Mouse (Mus musculus) embryonic facial prominence, embryonic 15.5 days (tissue): ENCODE measurements around the gene Arl15. TPM values are rescaled to one million over a fixed set of nuclear protein-coding genes. Genes with fewer than 3 reads are reported as not detected.

Source experiments
- ATAC-seq: fragments of 200-750 bp; cut with Nextera tagmentation; 2 replicates; pipeline ENCODE4 v1.8.0; 2017; ENCODE audit warnings: low read depth, moderate TSS enrichment; ENCODE audit not compliant: insufficient number of reproducible peaks, low FRiP score, low TSS enrichment
- H3K27ac ChIP-seq: fragments of 300-500 bp; sonication (generic); replicated peaks from 2 replicates; pipeline ENCODE4 v1.5.1; 2015; ENCODE audit warnings: mild to moderate bottlenecking, inconsistent platforms
- H3K27me3 ChIP-seq: fragments of 300-500 bp; sonication (generic); 2 replicates; pipeline ENCODE4 v1.6.1; 2015; ENCODE audit warnings: inconsistent platforms
- H3K36me3 ChIP-seq: fragments of 300-500 bp; sonication (generic); 2 replicates; pipeline ENCODE4 v1.6.1; 2015; ENCODE audit warnings: mild to moderate bottlenecking, inconsistent platforms
- H3K4me1 ChIP-seq: fragments of 300-500 bp; sonication (generic); 2 replicates; pipeline ENCODE4 v1.6.1; 2015; ENCODE audit warnings: inconsistent platforms
- H3K4me2 ChIP-seq: fragments of 300-500 bp; sonication (generic); replicated peaks from 2 replicates; pipeline ENCODE4 v1.6.1; 2015; ENCODE audit warnings: mild to moderate bottlenecking, inconsistent platforms
- H3K4me3 ChIP-seq: fragments of 300-500 bp; sonication (generic); replicated peaks from 2 replicates; pipeline ENCODE4 v1.5.1; 2015; ENCODE audit warnings: mild to moderate bottlenecking, inconsistent platforms
- H3K9ac ChIP-seq: fragments of 300-500 bp; sonication (generic); 2 replicates; pipeline ENCODE4 v1.6.1; 2015; ENCODE audit warnings: inconsistent platforms
- H3K9me3 ChIP-seq: fragments of 300-500 bp; sonication (generic); replicated peaks from 2 replicates; pipeline ENCODE4 v1.6.1; 2016; ENCODE audit warnings: inconsistent platforms
- WGBS: fragments of 180-500 bp; shearing (Covaris S2); methylation state at CpG from one replicate; pipeline ENCODE4 v1.1.7; 2015; 5-methylcytosine and 5-hydroxymethylcytosine counted together
- polyA plus RNA-seq: library from polyadenylated mRNA; unstranded; fragments of >200 nt; fragmentation: Nextera tagmentation; extraction: Ambion mirVana; gene quantifications from 2 replicates; pipeline ENCODE4 v1.2.1, GENCODE M21; 2015

Arl15 gene
- polyA plus RNA-seq: 10.9 and 11.5 TPM in 2 replicates

GRCm38 (mm10) chr13:113794039-113794704 is at the start of gene Arl15:
Gene Arl15, plus strand, starts transcription at chr13:113794505.
- Histone ChIP-seq H3K9me3 (no peaks in the 10 kb centered on the region), H3K4me3 (peak within 1 kb of the TSS; percentile 83), H3K9ac (peak within 1 kb of the TSS; percentile 91), H3K4me2 (peak within 1 kb of the TSS; percentile 73), H3K4me1 (peaks cover 19% of the 10 kb centered on the region), H3K36me3 (no peaks in the 10 kb centered on the region), H3K27ac (peak within 1 kb of the TSS; percentile 93), H3K27me3 (no peaks in the 10 kb centered on the region)
- under 1% methylated on average over 46 of the region's 49 CpGs for WGBS
- peak; percentile 98 for ATAC-seq

GRCm38 (mm10) chr13:113745301-113745700 is 49.0 kb upstream of the Arl15 start:
- no peaks in the 10 kb centered on the region for H3K36me3 ChIP-seq
- H3K27me3 ChIP-seq: no peaks in the 10 kb centered on the region
- H3K9ac ChIP-seq: no peak overlapping the region
- H3K4me2 ChIP-seq: no peak overlapping the region
- no peak for ATAC-seq
- H3K9me3 ChIP-seq: no peaks in the 10 kb centered on the region
- H3K4me3 ChIP-seq: no peak overlapping the region
- 39% methylated on average over 2 of the region's 2 CpGs for WGBS
- no peaks in the 10 kb centered on the region for H3K4me1 ChIP-seq
- H3K27ac ChIP-seq: no peak overlapping the region

- no peaks in the 10 kb centered on the region for H3K9me3 ChIP-seq
- H3K4me2 ChIP-seq: no peak overlapping the region
- no peak for ATAC-seq
- H3K27ac ChIP-seq: no peak overlapping the region
- WGBS: 74% methylated on average over 5 of the region's 5 CpGs
- H3K4me1 ChIP-seq: no peaks in the 10 kb centered on the region
- H3K9ac ChIP-seq: no peak overlapping the region
- no peak overlapping the region for H3K4me3 ChIP-seq
- H3K36me3 ChIP-seq: no peaks in the 10 kb centered on the region
- H3K27me3 ChIP-seq: no peaks in the 10 kb centered on the region
Observed at GRCm38 (mm10) chr13:113750766-113751165, 43.5 kb upstream of the Arl15 start.

GRCm38 (mm10) chr13:113754731-113755689 is 39.3 kb upstream of the Arl15 start:
- Histone ChIP-seq H3K9ac (no peak overlapping the region), H3K4me2 (no peak overlapping the region), H3K4me1 (0 out of 2 replicates have a peak, but pooled peaks cover 7% of the 10 kb centered on the region), H3K27ac (no peak overlapping the region), H3K9me3 (no peaks in the 10 kb centered on the region), H3K4me3 (no peak overlapping the region), H3K27me3 (no peaks in the 10 kb centered on the region), H3K36me3 (no peaks in the 10 kb centered on the region)
- ATAC-seq: no peak
- WGBS: 64% methylated on average over 9 of the region's 9 CpGs

- no peak overlapping the region for H3K4me2 ChIP-seq
- WGBS: 47% methylated on average over 6 of the region's 6 CpGs
Observed at GRCm38 (mm10) chr13:113755779-113756178, 38.5 kb upstream of the Arl15 start.

GRCm38 (mm10) chr13:113761717-113762116 is 32.6 kb upstream of the Arl15 start:
- H3K4me3 ChIP-seq: no peak overlapping the region
- no peak overlapping the region for H3K9ac ChIP-seq
- H3K36me3 ChIP-seq: no peaks in the 10 kb centered on the region
- H3K27me3 ChIP-seq: no peaks in the 10 kb centered on the region
- WGBS: 92% methylated on average over 11 of the region's 11 CpGs
- H3K27ac ChIP-seq: no peak overlapping the region
- 0 out of 2 replicates have a peak, but pooled peaks cover 7% of the 10 kb centered on the region for H3K4me1 ChIP-seq
- no peaks in the 10 kb centered on the region for H3K9me3 ChIP-seq
- H3K4me2 ChIP-seq: no peak overlapping the region
- no peak for ATAC-seq

More at GRCm38 (mm10) chr13:113755779-113756178, 38.5 kb upstream of the Arl15 start:
- H3K9ac ChIP-seq: no peak overlapping the region
- H3K9me3 ChIP-seq: no peaks in the 10 kb centered on the region
- H3K27ac ChIP-seq: no peak overlapping the region
- H3K4me3 ChIP-seq: no peak overlapping the region
- no peak for ATAC-seq
- H3K36me3 ChIP-seq: no peaks in the 10 kb centered on the region
- H3K27me3 ChIP-seq: no peaks in the 10 kb centered on the region
- 0 out of 2 replicates have a peak, but pooled peaks cover 7% of the 10 kb centered on the region for H3K4me1 ChIP-seq

GRCm38 (mm10) chr13:113762766-113763516 is 31.4 kb upstream of the Arl15 start:
- H3K27me3 ChIP-seq: no peaks in the 10 kb centered on the region
- no peaks in the 10 kb centered on the region for H3K9me3 ChIP-seq
- no peak overlapping the region for H3K27ac ChIP-seq
- no peak overlapping the region for H3K4me3 ChIP-seq
- 85% methylated on average over 14 of the region's 14 CpGs for WGBS
- H3K9ac ChIP-seq: no peak overlapping the region
- ATAC-seq: no peak
- no peak overlapping the region for H3K4me2 ChIP-seq
- H3K36me3 ChIP-seq: no peaks in the 10 kb centered on the region
- 0 out of 2 replicates have a peak, but pooled peaks cover 7% of the 10 kb centered on the region for H3K4me1 ChIP-seq

- H3K4me1 ChIP-seq: no peaks in the 10 kb centered on the region
- no peaks in the 10 kb centered on the region for H3K36me3 ChIP-seq
- no peak overlapping the region for H3K4me2 ChIP-seq
- H3K9ac ChIP-seq: no peak overlapping the region
- no peak for ATAC-seq
- H3K4me3 ChIP-seq: no peak overlapping the region
- no peaks in the 10 kb centered on the region for H3K9me3 ChIP-seq
- no peak overlapping the region for H3K27ac ChIP-seq
- 34% methylated on average over 3 of the region's 3 CpGs for WGBS
- no peaks in the 10 kb centered on the region for H3K27me3 ChIP-seq
Observed at GRCm38 (mm10) chr13:113765411-113765810, 28.9 kb upstream of the Arl15 start.

- Histone ChIP-seq H3K27ac (no peak overlapping the region), H3K27me3 (no peaks in the 10 kb centered on the region), H3K4me3 (no peak overlapping the region), H3K4me1 (peaks cover 2% of the 10 kb centered on the region; the same call in 1 of the 2 replicates), H3K9ac (no peak overlapping the region), H3K36me3 (no peaks in the 10 kb centered on the region), H3K4me2 (no peak overlapping the region), H3K9me3 (no peaks in the 10 kb centered on the region)
- ATAC-seq: no peak
- WGBS: 88% methylated on average over 3 of the region's 3 CpGs
Observed at GRCm38 (mm10) chr13:113769829-113770228, 24.5 kb upstream of the Arl15 start.

- Histone ChIP-seq H3K9me3 (no peaks in the 10 kb centered on the region), H3K27me3 (no peaks in the 10 kb centered on the region), H3K27ac (no peak overlapping the region), H3K4me1 (peaks cover 6% of the 10 kb centered on the region; the same call in 1 of the 2 replicates), H3K9ac (no peak overlapping the region), H3K36me3 (no peaks in the 10 kb centered on the region), H3K4me3 (no peak overlapping the region), H3K4me2 (no peak overlapping the region)
- WGBS: 74% methylated on average over 5 of the region's 5 CpGs
- no peak for ATAC-seq
Observed at GRCm38 (mm10) chr13:113770340-113770739, 24.0 kb upstream of the Arl15 start.

GRCm38 (mm10) chr13:113771340-113771739 is 23.0 kb upstream of the Arl15 start:
- peaks cover 6% of the 10 kb centered on the region for H3K4me1 ChIP-seq
- no peak overlapping the region for H3K9ac ChIP-seq
- 13% methylated on average over 1 of the region's 1 CpGs for WGBS
- no peaks in the 10 kb centered on the region for H3K27me3 ChIP-seq
- no peaks in the 10 kb centered on the region for H3K9me3 ChIP-seq
- no peaks in the 10 kb centered on the region for H3K36me3 ChIP-seq
- no peak overlapping the region for H3K4me2 ChIP-seq
- H3K4me3 ChIP-seq: no peak overlapping the region
- H3K27ac ChIP-seq: no peak overlapping the region
- ATAC-seq: no peak
